Mouse (Mus musculus) kidney, adult 2 months (tissue): ENCODE results near the gene Rpl35a.

Experiments used
- CTCF ChIP-seq: fragments of 200-500 bp; conservative IDR thresholded peaks from 2 replicates; pipeline ENCODE4 v1.5.1; 2011; ENCODE audit warnings: low read depth, mild to moderate bottlenecking, control low read depth, low read length, moderate library complexity, mixed read lengths; ENCODE audit not compliant: insufficient read depth, insufficient read length
- POLR2A ChIP-seq: fragments of 200-500 bp; IDR thresholded peaks from one replicate; pipeline ENCODE4 v1.6.1; 2011; ENCODE audit warnings: low read depth, low read length, control low read depth

DNA sequence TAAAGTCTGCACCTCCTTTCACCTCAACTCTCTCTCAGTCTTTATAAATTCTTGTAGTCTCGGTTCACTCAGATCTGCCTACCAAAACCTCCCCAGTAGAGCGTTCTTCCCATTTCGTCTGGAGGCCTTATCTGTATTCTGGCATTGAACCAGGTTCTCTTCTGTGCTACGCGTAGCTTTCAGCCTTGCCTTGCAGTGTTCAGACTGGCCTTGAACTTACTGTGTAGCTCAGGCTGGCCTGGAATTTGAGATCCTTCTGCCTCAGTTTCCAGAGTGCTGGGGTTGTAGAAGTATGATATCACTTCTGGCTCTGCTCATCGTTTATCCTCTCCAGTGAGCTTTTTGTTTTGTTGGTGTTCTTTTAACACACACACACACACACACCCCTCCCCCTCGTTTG is 7.0 kb downstream of the Rpl35a start:
- TF ChIP-seq CTCF, result no peak
- no peak for TF ChIP-seq POLR2A
